Mouse (Mus musculus) liver, embryonic 14.5 days (tissue): Measurements from ENCODE around the gene Fars2.

Source experiments
- CTCF ChIP-seq: IDR thresholded peaks from 2 replicates; pipeline ENCODE4 v1.5.1; 2016; ENCODE audit warnings: antibody characterized with exemption, low read depth, control low read depth
- EP300 ChIP-seq: IDR thresholded peaks from 2 replicates; pipeline ENCODE4 v1.6.1; 2016; ENCODE audit warnings: antibody characterized with exemption, low read depth

DNA sequence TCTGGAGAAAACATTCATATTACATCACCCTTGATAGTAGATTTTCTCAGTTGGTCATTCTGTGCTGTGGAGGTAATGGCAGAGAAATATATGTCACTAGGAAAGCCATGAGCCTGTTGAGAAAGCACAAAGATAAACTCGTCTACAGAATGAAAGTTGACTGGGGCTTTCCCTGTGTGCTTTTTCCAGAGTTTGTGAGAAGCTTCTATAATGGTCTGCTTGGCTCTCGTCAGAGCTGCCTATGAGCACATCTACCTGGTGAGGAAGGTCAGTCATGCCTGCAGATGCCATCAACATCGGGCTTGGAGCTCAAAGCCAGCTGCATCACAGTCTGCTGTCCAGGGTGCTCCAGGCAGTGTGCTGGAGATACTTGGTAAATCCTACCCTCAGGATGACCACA is 87.1 kb downstream of the Fars2 start:
- no peak for TF ChIP-seq CTCF
- TF ChIP-seq EP300, result no peak
